Mouse (Mus musculus) left cerebral cortex, postnatal 14 days (tissue): Measurements from ENCODE around the gene Lsamp. TPM values are rescaled to one million over a fixed set of nuclear protein-coding genes. Genes with fewer than 3 reads are reported as not detected.
A peak's percentile ranks its signal among the peaks of the same experiment; 100 is the strongest.

Source experiments
- DNase-seq, 2 experiments: peaks; one replicate each; pipeline ENCODE4 v3.0.0; 2021 to 2022; ENCODE audit warnings: low spot score in 2 of 2, mixed read lengths in 1 of 2
- intact Hi-C: fragments of 180-260 bp; cut with DNase I; formaldehyde crosslinking; loops from one replicate; pipeline ENCODE4 v1.15.1; 2025
- long read RNA-seq, 2 experiments: library from polyadenylated mRNA; stranded (forward); transcript quantifications; one replicate each; pipeline ENCODE4 v2.0.0; 2021
- total RNA-seq, 2 experiments: library from RNA; stranded (reverse); gene quantifications; 2 replicates each; pipeline ENCODE4 v1.2.3; 2021

Lsamp gene
- 100 to 1,000 TPM; 271 to 294 TPM for total RNA-seq
- long read RNA-seq, experiment 1, partial matches to known transcripts, result 2 of 17 reads
- long read RNA-seq, experiment 1, other reads (novel, unspliced or antisense), result 15 of 17 reads
- long read RNA-seq, experiment 2, partial matches to known transcripts, result 2 of 13 reads
- long read RNA-seq, experiment 2, other reads (novel, unspliced or antisense), result 11 of 13 reads

DNA sequence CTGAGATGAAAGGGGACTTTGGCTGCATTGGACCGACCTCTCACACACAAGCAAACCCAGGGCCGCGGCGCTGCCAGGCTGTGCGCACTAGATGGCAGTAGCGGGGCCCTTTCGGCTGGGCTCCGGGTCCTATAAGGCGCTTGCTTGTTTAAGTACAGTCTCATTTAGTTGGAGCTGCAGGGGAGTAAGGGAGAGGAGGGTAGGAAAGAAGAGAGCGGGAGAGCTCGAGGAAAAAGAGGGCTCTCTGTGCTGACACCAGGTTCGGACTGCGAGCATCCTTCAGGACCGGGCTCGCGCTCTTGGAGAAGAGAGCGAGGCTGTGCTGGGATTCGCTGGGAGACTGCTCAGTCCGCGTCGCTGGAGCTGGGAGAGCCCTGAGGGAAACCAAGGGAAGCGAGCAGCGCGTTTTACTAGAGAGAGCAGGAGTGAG lies at the start of gene Lsamp:
Lsamp (plus strand) TSS at position 157 of the 430 bp plus-strand sequence.
- intact Hi-C loops, result loop anchor here (10.0 kb wide), 4 partner anchors 481 to 1261 kb away; no protein-coding TSS in a partner anchor
- peak; percentile 85 to 92 for DNase-seq

DNA sequence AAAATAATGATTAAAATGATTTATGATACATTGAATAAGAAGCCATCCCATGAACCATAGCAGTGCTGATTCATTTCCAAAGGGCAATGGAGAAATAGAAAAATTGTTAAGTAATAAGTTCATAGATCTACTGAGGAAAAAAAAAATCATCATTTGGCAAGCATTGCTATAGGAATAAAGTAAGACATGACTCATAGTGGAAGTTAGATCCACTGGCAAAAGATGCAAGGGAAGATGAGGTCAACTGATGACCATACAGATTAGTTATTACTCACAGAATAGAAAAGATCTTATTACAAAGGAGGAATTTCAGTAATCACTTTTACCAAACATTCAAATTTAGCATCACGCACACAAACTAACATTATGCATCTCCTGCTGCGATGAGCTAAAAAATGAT lies 26.5 kb upstream of the Lsamp start:
- intact Hi-C loops, result no loop called here
- DNase-seq, result no peak

GRCm38 (mm10) chr16:39972712-39973111 lies 11.4 kb upstream of the Lsamp start:
- no peak for DNase-seq
- intact Hi-C loops, result no loop called here

GRCm38 (mm10) chr16:39984635-39985291 lies 602 bp downstream of the Lsamp start:
- intact Hi-C loops, result loop anchor here (10.0 kb wide), 4 partner anchors 480 to 1260 kb away; no protein-coding TSS in a partner anchor

DNA sequence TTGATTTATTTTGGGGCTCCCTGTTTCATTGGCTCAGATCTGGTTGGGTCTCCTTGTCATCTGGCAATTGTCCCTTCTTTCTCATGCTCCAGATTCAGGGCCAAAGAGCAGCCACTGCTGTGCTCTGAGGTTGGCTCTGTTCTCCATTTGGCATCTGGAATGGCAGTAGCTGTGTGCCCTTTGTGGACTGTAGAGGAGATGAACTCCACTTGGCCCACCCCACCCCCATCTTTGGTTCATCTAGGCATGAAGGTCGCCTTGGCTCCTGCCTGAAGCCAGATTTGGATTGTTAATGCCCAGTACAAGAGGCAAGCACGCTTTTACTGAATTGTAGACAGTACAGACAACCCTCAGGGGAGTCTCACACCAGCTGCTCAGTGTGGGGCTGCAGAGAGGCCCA lies 4.3 kb downstream of the Lsamp start:
- intact Hi-C loops, result loop anchor here (10.0 kb wide), 4 partner anchors 476 to 1256 kb away; no protein-coding TSS in a partner anchor
- no peak for DNase-seq

More at GRCm38 (mm10) chr16:39984635-39985291, 602 bp downstream of the Lsamp start:
- DNase-seq, result peak; percentile 22 to 34

DNA sequence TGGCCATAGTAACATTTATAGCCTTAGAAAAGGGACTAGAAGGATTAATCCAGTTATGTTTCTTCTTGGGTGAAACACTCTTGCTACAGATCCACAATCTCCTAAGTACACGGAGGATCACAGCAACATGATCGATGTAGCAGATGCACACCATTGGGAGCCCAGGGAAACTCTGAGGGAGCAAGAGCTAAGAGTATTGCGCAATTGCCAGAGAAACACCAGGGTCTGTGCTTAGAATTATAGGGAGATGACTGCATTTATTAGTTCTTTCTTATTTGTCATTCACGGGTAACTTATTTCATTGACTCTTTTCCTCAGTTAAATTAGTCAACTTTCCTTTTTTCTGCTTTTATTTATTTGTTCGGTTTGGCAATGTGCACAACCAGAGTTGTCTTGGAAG lies 10.7 kb downstream of the Lsamp start:
- DNase-seq, result no peak
- intact Hi-C loops, result no loop called here

GRCm38 (mm10) chr16:40008800-40009199 lies 24.6 kb downstream of the Lsamp start:
- DNase-seq, result no peak
- intact Hi-C loops, result no loop called here

GRCm38 (mm10) chr16:40011106-40011505 lies 26.9 kb downstream of the Lsamp start:
- DNase-seq, result no peak
- intact Hi-C loops, result no loop called here

GRCm38 (mm10) chr16:40022611-40023010 lies 38.5 kb downstream of the Lsamp start:
- DNase-seq, result no peak

GRCm38 (mm10) chr16:40036719-40037118 lies 52.6 kb downstream of the Lsamp start:
- no peak for DNase-seq
- intact Hi-C loops, result no loop called here

More at GRCm38 (mm10) chr16:40022611-40023010, 38.5 kb downstream of the Lsamp start:
- intact Hi-C loops, result no loop called here

GRCm38 (mm10) chr16:40059546-40059945 lies 75.4 kb downstream of the Lsamp start:
- DNase-seq, result no peak
- intact Hi-C loops, result no loop called here

GRCm38 (mm10) chr16:40059968-40060367 lies 75.8 kb downstream of the Lsamp start:
- intact Hi-C loops, result no loop called here
- DNase-seq, result no peak

- no peak for DNase-seq
- intact Hi-C loops, result no loop called here
These were observed 76.3 kb downstream of the Lsamp start for GRCm38 (mm10) chr16:40060491-40060890.

DNA sequence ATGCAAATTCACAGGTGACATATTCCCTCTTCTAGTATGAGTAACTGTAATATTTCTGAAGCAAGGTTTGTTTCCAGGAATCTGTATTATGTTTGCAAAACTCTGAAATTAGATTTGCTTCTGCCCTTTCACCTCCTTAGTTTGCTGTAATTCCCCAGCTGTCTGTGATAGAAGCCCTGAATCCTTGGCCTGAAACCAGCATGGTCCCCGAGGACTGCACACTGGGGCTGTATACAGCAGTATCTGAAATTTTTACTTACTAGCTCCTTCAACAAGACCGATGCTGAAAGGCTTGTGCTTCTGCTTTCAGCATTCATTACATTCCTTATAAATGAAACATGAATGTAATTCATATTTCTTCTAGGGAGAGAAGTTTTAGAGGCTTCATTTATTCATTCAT lies 91.4 kb downstream of the Lsamp start:
- intact Hi-C loops, result no loop called here

DNA sequence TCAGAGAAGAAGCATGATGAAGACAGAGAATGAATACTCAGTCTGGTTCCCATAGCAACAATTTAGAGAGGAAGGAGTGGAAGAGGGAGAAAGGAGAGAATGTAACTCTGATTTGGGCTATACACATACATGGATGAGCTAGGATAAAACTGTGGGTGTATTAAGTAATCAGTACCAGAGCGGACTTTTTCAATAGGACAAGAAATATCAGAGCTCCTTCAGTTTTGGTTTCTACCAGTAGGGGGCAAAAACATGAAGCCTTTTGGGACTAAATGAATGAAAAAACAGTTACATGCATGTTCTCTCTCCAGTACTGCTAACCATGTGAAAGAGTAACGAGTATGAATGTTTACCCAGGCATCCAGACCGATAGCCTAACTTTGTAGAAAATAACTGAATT lies 96.1 kb downstream of the Lsamp start:
- intact Hi-C loops, result no loop called here
- peak; percentile 16 to 42 for DNase-seq

More for the DNA sequence above, 91.4 kb downstream of the Lsamp start:
- DNase-seq, result no peak

GRCm38 (mm10) chr16:40104329-40104728 lies 120.2 kb downstream of the Lsamp start:
- intact Hi-C loops, result no loop called here
- no peak for DNase-seq

GRCm38 (mm10) chr16:40182918-40183317 lies 198.8 kb downstream of the Lsamp start:
- intact Hi-C loops, result no loop called here
- no peak for DNase-seq

DNA sequence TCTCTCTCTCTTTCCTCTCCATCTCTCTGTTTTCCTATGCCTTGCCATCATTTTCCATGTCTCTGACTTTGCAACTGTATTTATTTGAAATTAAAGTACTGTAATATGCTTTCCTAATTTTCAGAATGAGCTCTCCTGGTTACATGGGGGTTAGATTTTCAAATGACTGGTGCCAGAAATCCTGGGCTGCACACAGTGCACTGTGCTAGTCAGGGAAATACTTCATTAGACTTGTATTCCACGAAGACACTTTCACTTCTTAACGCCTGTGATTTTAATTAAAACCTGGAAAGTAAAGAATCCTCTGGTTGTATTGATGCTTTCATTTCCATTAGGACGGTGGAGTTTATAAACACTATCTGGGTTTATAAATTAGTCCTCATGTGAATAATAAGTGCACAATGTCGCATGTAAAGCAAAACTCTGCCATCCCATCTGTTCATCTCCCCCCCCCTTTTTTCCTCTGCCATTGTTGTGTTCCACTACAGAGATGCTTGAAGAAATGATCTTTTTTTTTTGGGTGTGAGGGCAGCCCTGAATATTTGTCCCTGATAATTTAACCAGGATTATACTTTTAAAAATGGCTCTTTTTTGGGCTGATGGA lies 203.9 kb downstream of the Lsamp start:
- no peak for DNase-seq
- intact Hi-C loops, result no loop called here

GRCm38 (mm10) chr16:40194401-40194800 lies 210.2 kb downstream of the Lsamp start:
- intact Hi-C loops, result no loop called here
- no peak for DNase-seq

DNA sequence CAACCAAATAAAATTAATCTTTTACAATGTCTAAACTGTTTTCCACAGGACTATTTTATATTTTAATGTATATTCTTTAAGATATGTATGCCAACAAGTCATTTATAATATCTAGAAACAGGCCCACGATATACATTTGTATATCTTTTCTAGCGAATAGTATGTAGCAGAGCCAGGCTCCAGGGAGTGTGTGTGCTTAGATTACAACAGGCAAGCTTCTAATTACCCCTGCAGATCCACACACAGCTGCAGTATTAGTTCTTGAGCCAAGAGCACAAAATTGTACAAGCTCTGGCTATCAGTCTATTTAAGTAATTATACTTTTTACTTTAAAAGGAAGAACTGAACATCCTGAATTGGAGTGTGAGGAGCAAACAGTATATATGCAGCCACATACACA lies 210.7 kb downstream of the Lsamp start:
- DNase-seq, result no peak
- intact Hi-C loops, result no loop called here

- no peak for DNase-seq
- intact Hi-C loops, result no loop called here
These were observed 244.5 kb downstream of the Lsamp start for GRCm38 (mm10) chr16:40228627-40229026.
